Mouse (Mus musculus) layer of hippocampus, adult 18-20 months (tissue): ENCODE data around the gene Csnk1d. TPM values are rescaled to one million over a fixed set of nuclear protein-coding genes. Genes with fewer than 3 reads are reported as not detected.

Experiments used
- DNase-seq, 2 experiments: peaks; one replicate each; pipeline ENCODE4 v3.0.0; 2022; ENCODE audit warnings: low spot score in 2 of 2
- total RNA-seq, 2 experiments: library from RNA; stranded (reverse); gene quantifications; 2 replicates each; pipeline ENCODE4 v1.2.3; 2021

Csnk1d gene
- total RNA-seq, 2 experiments from 2014 or later = 136 TPM

DNA sequence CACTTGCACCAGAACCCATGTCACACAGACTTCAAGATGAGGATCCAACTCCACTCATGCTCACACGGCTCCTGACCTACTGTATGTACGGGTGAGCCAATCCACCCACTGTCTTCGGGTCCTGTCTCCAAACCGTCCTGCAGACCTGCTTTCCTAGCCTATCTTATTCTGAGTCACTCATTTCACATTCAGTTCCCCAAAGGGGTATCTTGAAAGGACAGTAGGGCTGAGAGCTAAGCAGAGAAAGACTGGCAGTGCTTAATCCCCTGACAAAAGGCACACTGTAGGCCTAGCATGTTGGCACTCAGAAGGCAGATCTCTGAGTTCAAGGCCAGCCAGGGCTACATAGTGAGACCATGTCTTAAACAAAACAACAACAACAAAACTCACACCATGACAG, 2.7 kb downstream of the Csnk1d start:
- DNase-seq = no peak

DNA sequence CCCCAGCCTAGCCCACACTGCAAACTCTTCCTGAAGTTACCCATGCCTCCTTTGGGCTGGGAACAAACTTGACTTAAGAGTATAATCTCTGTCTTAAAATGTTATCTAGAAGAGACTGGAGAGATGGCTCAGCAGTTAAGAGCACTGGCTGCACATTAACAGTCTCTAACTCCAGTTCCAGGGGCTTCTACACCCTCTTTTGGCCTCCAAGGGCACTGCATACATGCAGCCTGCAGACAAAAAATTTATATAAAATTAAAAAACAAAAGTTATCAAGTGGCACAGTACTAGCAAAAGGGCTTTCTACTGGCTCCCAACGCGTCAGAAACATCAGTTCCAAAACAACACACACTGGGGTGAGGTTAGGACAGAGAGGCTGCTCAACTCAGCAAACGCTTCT, 3.5 kb downstream of the Csnk1d start:
- DNase-seq = no peak

DNA sequence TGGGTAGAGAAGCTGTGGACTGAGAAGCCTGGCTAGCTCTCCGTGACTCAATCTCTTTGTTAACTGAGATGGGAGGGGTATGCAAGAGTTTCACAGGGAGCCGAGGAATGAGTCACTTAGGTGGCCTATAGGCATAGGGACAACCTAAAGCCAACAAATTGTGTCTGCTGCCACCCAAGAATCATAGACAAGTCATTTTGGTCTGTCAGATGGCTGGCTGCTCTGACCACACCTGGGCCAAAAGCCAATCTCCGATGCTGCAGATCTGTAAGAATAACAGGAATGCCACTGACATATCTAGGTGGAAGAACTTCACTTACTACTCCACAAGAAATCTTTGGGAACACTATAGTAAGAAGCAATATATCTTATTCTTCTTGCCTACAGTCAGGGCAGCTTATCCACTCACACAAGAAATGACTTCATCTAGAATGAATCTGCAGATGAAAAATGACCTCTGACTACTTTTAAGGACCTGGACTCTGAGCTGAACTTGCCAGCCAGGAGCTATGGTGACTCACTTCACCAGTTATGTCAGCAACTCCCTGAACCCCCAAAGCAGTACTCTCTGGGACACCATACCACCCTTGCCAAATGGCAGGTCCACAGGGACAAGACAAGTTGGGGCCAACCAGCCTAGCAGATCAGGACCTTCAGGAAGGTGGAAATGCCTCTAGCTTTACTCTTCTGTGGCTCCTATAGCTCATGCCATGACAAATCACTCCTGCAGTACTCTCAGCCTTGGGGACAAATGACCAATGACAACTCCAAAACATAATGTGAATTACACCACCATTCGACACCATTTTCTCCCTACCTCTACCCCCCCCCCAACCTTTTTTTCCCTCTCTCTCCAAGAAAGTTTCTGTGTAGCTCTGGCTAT, 6.4 kb downstream of the Csnk1d start:
- no peak for DNase-seq

DNA sequence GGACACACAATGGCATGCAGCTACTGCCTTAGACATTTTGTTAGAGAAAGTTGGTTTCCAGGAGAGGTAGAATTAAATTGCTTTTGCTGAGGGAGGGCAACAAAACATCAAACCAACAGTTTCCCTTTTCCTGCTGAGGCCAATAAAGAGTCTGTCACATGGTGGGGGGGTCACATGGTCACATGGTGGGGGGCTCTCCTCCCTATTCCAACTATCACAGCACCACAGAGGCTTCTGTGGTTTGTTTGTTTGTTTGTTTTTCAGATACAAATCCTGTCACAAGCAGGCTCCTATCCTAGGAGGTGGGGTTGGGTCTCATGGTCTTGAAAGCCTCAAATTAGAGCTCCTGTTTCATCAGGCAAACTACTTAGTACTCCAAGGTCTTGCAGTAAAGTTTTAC, 8.7 kb downstream of the Csnk1d start:
- DNase-seq = no peak

DNA sequence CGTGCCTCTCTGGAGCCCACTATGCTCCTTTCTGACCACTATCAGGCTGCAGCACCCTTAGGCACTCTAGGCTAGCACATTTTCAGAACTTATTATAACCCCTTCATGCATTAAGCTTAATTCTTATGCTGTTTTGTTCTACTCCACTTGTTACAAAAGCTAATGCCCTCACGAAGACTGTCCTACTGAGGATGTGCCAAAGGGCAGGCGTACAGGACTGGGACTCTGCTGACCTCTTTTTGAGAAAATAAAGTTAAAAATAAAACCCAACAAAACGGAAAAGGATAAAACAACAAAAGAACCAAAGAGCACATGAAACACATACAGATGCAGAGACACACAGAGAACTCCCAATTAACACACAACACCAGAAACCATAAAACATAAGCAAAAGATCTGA, 9.5 kb downstream of the Csnk1d start:
- no peak for DNase-seq

DNA sequence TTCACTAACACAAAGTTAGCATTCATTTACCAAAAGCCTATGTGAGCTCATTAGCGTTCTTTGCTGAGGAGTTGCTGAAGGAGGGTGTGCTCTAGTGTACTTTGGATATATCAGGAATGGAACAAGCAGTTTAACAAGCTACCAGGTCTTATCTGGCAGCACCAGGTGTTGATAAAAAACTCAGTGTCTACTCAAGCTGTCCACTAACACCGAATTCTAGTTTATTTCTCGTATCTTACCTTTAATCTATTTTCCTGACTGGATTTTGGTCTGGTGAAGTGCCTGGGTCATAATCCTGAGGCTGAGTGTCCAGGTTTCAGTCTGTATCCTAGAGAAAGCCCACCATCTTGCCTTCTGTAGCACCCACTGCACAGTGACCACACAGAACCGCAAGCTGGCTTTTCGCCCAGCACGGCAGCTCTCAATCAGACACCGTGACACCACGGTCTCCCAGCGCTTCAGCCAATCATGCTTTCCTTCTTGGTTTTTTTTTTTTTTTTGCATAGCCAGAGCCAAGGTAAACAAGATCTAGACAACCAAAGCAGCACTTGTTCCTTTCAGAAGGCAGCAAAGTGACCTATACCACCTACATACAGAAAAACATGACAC, 10.6 kb downstream of the Csnk1d start:
- no peak for DNase-seq

DNA sequence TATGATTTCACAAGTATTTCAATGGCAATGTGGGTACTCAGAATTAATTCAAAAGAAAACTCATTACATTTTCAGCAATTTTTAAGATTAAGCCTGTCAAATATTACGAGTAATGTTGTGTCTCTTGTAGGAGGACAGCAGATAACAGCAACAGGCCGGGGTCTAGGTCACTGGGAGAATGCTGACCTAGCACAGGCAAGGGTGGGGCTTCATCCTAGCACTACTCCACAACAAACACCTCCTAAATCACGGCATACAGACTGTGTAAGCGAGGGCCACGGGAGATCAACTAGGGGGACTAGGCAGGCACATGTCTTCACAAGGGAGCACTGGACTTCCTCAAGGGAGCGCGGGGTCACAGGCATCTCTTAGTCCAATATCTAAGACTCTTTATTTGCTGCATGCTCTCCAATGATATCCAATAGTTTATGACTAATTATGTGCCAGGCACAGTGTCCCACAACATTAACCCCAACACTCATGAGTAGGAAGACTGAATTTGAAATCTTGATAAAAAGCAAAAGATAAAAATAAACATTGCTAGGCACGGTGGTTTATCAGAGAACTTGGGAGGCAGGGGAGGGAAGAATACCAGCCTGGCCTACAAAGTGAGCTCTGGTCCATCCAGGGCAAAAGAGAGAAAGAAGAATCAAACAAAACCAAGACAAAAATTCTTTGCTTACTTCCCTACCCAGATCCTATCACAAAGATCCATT, 11.3 kb downstream of the Csnk1d start:
- DNase-seq = no peak

DNA sequence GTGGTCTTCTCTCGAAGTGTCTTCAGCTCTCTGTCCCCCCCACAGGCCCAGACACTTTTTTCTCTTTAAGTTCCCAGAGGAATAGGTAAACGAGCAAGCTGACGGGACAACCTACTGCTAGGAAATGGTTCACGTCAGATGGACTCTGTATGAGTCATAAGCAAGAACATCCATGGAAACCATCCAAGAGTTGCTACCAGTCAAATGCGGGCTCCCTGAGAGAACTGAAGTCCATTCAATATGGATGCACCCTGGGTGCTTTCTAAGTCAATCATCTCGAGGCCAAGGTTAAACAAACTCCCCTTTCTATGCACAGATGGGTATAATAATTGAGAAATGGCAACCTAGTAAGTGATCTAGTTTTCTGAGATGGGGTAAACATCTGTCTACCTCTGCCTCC, 17.8 kb downstream of the Csnk1d start:
- no peak for DNase-seq

DNA sequence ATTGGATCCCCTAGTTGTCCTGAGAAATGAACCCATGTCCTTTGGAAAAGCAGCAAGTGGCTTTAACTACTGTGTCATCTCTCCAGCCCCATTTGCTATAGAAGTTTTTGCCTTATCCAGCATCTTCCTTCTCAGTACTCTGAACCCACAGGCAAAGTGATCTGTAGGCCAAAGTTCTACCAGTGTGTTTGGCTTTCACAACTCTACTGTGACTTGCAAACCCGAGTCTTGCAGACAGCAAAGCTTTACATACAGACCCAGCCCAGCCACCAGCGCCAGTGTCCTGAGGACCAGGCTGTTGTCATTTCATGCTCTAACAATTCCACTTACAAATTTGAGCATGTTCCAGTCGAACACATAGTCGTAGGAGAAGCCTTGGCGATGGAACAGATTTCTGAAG, 19.9 kb downstream of the Csnk1d start:
- no peak for DNase-seq

DNA sequence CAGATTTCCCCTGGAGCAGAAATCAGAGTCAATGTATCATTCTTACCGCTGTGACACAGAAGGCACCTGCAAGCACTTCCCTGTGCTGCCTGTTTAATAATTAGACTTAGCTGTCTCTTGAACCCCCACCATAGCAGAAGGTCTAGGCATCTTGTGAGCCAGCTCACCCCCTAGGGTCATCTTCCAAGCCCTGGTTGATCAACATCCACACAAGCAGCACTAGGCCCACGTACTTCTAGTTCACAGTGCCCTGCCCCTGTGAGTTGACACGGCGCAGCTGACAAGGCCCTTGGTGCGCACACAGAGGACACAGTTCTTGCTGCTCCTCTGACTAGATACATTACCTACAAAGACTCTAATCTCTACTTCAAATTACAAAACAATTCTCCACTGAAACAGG, 21.4 kb downstream of the Csnk1d start:
- no peak for DNase-seq

DNA sequence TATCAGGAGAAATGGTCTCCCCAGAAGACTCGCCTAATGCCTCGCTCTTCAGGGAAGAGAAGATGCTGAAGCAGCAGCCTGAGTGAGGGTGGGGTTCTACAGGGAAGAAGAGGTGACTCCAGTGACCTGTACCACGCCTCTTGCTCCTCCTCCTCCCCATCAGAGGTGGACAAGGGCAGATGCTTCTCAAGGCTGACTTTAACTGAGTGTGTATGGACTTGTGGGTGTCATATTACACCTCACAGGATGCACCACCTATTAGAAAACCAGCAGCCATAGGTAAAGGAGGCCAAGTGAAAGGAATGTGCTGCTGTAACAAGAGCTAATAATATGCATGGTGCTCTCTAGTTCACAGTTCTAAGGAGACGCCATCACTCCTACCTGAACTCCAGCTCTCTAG, 25.5 kb downstream of the Csnk1d start:
- DNase-seq = no peak

DNA sequence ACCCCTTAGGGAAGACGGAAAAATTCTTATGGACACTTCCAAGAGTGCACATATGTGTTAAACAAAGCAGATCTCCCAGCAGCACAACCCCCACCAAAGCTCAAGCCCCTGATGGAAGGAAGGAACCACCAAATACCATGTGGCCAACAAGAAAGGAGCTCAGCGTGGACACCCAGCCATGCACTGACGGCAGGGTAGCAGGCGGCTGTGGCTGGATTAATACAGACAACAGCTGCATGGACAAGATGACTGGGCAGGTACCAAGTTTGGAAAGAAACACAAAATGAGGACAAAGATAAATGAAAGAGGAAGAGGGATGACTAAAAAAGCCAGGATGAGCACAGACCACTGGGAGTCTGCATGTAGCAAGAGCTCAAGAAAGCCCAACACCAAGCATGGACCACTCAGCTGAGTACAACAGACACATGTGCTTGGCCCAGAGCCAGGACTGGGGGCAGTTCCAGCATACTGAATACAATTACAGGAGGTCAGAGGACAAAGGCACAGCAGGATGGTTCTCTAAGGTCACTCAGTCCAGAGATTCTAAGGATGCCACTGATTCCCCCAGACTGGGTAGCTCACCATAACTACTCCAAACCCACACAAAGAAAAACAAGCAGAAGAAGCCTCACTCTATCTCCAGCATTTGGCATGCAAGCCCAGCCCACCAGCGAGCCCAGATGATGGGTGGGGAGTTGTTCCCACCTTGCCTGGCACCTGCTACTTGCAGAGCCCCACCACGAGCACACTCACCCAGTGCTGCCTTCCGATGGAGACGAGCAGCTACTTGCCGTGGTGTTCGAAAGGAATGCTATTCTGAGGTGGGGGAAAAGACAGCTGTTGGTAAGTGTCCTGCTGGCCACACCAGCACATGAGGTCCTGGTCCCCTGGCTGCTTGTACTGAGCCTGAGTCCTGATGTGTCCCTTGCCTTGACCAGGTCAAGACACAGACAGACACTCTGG, 26.7 kb downstream of the Csnk1d start:
- no peak for DNase-seq

DNA sequence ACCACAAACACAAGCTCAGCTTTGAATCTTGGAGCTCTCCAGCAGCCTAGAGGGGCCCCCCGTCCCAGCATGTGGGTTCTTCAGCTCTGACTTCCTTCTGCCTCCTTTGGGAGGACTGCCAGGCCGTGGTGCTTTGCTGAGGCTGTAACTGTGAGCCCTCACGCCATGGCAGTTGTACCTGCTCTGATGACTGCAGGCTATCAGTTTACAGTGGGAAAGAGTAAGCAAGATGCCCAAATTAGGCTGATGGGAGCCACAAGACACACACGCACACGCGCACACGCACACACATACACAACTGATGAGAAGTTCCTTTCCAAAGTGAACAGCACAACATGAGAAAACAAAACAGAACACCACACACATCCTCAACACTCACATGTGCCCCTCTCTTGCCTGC, 28.2 kb downstream of the Csnk1d start:
- no peak for DNase-seq

DNA sequence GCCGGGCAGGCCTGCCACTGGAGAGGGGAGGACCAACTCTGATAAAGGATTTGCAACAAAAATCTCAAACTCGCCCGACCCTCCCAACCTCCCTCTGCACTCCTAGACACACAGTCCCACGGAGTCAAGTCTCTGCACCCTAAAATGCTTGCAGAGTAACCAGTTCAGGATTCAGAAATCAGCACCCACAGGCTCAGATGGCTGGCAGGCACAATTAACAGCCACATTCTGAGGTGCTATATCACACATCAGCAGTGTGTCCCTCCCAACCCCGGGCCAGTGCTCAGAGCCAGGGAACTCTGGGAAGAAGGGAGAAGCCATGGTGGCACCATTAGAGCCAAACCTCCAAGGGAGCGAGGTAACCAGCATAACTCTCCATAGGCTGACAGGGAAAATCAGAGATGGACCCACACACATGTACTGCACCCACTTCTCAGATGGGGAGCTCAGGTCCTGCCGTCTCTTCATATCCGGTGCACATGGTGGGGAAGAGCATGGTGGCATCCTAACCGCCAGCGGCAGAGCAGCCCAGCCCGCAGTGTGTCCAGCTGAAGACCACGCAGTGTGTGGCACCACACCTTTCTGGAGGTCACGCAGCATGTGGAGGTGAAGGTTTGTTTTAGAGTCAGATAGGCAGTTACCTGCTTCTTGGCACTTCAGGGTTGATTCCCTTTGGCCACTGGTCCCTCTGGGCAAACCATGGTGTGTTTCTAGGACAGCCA, 28.9 kb downstream of the Csnk1d start:
- no peak for DNase-seq

DNA sequence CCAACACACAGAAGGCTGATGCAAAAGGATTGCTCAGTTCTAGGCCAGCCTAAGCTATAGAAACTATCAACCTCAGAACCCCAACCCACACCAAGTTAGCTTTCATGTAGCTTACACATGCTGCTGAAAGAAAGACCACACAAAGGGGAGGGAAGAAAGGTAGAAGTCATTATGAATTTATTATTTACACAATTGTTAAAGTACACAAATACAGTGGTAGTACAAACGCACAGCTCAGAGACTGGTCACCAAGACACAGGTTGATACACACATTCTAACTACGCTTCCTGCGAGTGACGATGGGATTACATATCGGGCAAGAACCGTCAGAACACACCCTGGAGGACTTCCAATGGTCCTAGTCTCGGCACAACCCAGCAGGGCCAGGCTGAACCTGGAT, 29.5 kb downstream of the Csnk1d start:
- no peak for DNase-seq

DNA sequence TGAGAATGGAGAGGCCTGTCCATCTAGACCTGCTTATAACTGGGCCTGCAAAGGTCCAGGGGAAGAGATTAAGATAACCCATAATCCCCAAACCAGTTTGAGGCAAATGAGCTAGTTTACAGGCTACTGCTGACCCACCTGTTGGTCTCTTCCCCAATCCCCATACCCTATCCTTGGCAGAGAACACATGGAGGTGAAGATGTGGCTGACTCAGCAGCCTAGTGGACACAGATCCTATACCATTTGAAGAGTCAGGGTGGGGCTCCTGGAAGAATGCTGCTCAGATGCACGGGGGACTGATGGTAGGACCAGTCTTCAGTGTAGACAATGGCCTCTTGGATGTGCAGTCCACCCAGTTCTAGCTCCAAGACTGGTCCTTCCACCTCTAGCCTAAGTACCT, 30.9 kb downstream of the Csnk1d start:
- DNase-seq = no peak

DNA sequence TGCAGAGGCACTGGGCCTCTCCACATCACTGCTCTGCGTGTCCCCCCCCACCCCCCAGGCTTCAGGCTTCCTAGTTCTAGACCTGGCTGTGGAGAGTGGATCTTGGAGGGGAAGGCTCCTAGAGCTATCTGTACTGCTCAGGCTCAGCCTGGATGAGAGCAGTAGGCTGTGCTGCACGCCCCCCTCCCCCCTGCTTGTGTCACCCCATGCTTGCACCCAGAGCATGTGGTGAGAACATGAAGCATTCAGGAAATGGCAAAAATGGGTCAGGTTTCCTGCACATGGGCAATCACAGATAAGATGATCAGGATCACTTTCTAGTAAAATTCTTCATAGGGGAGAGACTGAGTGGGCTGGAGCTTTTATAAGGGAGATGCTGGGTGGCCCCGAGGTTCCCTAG, 31.6 kb downstream of the Csnk1d start:
- no peak for DNase-seq

DNA sequence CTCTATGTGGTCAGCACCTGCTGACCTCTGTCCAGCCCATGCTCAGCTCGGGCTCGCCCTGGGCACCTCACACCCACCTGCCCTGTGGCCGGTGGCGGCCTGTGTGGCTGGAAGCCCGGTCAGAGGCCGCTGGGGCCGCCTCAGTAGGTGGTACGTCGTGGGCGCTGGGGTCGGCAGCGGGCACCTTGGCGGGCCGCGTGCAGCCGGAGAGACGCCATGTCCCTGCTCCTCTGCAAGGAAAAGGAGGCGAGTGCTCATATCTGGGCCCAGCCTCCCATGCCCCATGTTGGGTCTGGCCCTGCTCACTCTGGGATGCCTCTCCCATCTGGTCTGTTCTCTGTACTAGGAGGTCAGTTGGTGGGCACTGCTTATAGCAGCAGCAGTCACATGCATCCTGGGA, 32.1 kb downstream of the Csnk1d start:
- DNase-seq = no peak

DNA sequence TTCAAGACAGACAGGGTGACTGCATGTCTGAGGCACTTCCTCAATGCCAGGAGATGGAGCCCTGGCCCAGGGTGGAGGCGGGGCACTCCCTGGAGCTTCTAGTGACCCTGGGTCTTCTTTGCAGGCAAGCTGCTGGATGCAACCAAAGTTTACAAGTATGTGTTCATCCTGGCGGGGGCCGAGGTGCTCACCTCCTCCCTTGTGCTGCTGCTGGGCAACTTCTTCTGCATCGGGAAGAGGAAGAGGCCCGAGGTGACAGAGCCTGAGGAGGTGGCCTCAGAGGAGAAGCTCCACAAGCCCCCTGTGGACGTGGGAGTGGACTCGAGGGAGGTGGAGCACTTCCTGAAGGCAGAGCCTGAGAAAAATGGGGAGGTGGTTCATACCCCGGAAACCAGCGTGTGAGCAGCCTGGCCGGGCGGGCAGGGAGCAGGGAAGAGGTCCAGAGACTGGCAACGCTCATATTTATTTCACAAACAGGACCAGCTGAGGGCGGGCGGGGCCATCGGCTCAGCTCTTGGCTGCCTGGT, 33.3 kb downstream of the Csnk1d start:
- no peak for DNase-seq

DNA sequence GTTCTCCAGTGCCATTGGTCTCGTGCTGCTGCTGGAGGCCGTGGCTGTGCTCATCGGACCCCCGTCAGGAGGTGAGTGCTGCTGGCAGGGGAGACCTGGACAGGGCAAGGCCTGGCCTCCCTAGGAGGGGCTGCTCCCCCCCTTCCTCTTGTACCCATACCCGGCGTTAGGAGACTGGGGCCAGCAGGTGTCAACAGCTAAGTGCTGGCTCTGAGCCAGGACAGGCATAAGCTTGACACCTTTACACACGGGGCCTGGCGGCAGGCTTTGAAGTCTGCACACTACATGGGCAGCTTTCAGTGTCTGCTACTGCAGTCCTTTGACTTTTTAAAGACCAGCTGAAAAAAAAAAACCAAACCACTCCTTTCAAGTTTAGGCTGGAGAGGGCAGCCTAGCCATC, 34.1 kb downstream of the Csnk1d start:
- DNase-seq = no peak
